Mouse (Mus musculus) heart, embryonic 10.5 days (tissue): Measurements from ENCODE around the gene Arsj. TPM values are rescaled to one million over a fixed set of nuclear protein-coding genes. Genes with fewer than 3 reads are reported as not detected.

Experiments
- DNase-seq: peaks from one replicate; pipeline ENCODE4 v3.0.0-alpha.2; 2017; ENCODE audit warnings: low spot score
- H3K27ac ChIP-seq: fragments of 300-500 bp; sonication (generic); 2 replicates; pipeline ENCODE4 v1.5.1; 2016; ENCODE audit warnings: mild to moderate bottlenecking
- H3K27me3 ChIP-seq: fragments of 300-500 bp; sonication (generic); 2 replicates; pipeline ENCODE4 v1.6.1; 2016; ENCODE audit warnings: mild to moderate bottlenecking; ENCODE audit not compliant: poor library complexity, insufficient read depth, severe bottlenecking
- H3K36me3 ChIP-seq: fragments of 300-500 bp; sonication (generic); 2 replicates; pipeline ENCODE4 v1.6.1; 2016; ENCODE audit warnings: mild to moderate bottlenecking, moderate library complexity
- H3K4me1 ChIP-seq: fragments of 300-500 bp; sonication (generic); 2 replicates; pipeline ENCODE4 v1.6.1; 2016; ENCODE audit warnings: mild to moderate bottlenecking
- H3K4me3 ChIP-seq: fragments of 300-500 bp; sonication (generic); 2 replicates; pipeline ENCODE4 v1.5.1; 2016; ENCODE audit warnings: mild to moderate bottlenecking, moderate library complexity
- H3K9me3 ChIP-seq: fragments of 300-500 bp; sonication (generic); 2 replicates; pipeline ENCODE4 v1.6.1; 2016; ENCODE audit warnings: mild to moderate bottlenecking, moderate library complexity
- WGBS: fragments of 180-500 bp; shearing (Covaris S2); methylation state at CpG from one replicate; pipeline ENCODE4 v1.1.7; 2016; 5-methylcytosine and 5-hydroxymethylcytosine counted together
- polyA plus RNA-seq: library from polyadenylated mRNA; unstranded; fragments of >200 nt; fragmentation: Nextera tagmentation; extraction: Ambion mirVana; gene quantifications from 2 replicates; pipeline ENCODE4 v1.2.1, GENCODE M21; 2016

Gene Arsj
- polyA plus RNA-seq, 1 experiment from 2014 or later: not detected

GRCm38 (mm10) chr3:126449058-126449457 is 85.6 kb downstream of the Arsj start:
- H3K27ac ChIP-seq: no peak overlapping the region
- H3K4me1 ChIP-seq: no peaks in the 10 kb centered on the region
- H3K4me3 ChIP-seq: no peak overlapping the region
- 49% methylated on average over 6 of the region's 6 CpGs for WGBS
- no peaks in the 10 kb centered on the region for H3K27me3 ChIP-seq
- no peak for DNase-seq
- H3K36me3 ChIP-seq: no peaks in the 10 kb centered on the region
- H3K9me3 ChIP-seq: no peaks in the 10 kb centered on the region

GRCm38 (mm10) chr3:126449515-126449914 is 86.0 kb downstream of the Arsj start:
- Histone ChIP-seq H3K9me3 (no peaks in the 10 kb centered on the region), H3K27me3 (no peaks in the 10 kb centered on the region), H3K27ac (no peak overlapping the region), H3K4me3 (no peak overlapping the region), H3K4me1 (no peaks in the 10 kb centered on the region), H3K36me3 (no peaks in the 10 kb centered on the region)
- no peak for DNase-seq
- WGBS: 49% methylated on average over 2 of the region's 2 CpGs

- Histone ChIP-seq H3K4me3 (no peak overlapping the region), H3K4me1 (no peaks in the 10 kb centered on the region), H3K9me3 (no peaks in the 10 kb centered on the region), H3K27ac (no peak overlapping the region), H3K36me3 (no peaks in the 10 kb centered on the region), H3K27me3 (no peaks in the 10 kb centered on the region)
- DNase-seq: no peak
- WGBS: 63% methylated on average over 7 of the region's 7 CpGs
Measured at GRCm38 (mm10) chr3:126455787-126456482, 92.5 kb downstream of the Arsj start.

GRCm38 (mm10) chr3:126463119-126463815 is 99.8 kb downstream of the Arsj start:
- WGBS: 71% methylated on average over 4 of the region's 4 CpGs
- H3K4me1 ChIP-seq: no peaks in the 10 kb centered on the region
- no peak overlapping the region for H3K27ac ChIP-seq
- no peak for DNase-seq
- H3K4me3 ChIP-seq: no peak overlapping the region
- H3K9me3 ChIP-seq: no peaks in the 10 kb centered on the region
- H3K27me3 ChIP-seq: no peaks in the 10 kb centered on the region
- H3K36me3 ChIP-seq: no peaks in the 10 kb centered on the region

GRCm38 (mm10) chr3:126464262-126464661 is 100.8 kb downstream of the Arsj start:
- 67% methylated on average over 2 of the region's 2 CpGs for WGBS
- no peaks in the 10 kb centered on the region for H3K9me3 ChIP-seq
- H3K27me3 ChIP-seq: no peaks in the 10 kb centered on the region
- no peaks in the 10 kb centered on the region for H3K4me1 ChIP-seq
- H3K27ac ChIP-seq: no peak overlapping the region
- no peaks in the 10 kb centered on the region for H3K36me3 ChIP-seq
- no peak overlapping the region for H3K4me3 ChIP-seq
- no peak for DNase-seq

Other genes starting within 250 kb of the Arsj start
- 58.0 and 93.6 TPM in 2 replicates for gene Camk2d, start 232.6 kb downstream of the Arsj start, polyA plus RNA-seq